Mouse (Mus musculus) liver, postnatal 0 days (tissue): ENCODE data around the gene Stfa2.
"Not testable (repeated sequence)": the region's sequence is repeated elsewhere in the genome, so short reads cannot be mapped to it uniquely, and the experiment has no call there.

Experiments
- CTCF ChIP-seq: sonication (generic); IDR thresholded peaks from 2 replicates; pipeline ENCODE4 v1.5.1; 2016; ENCODE audit warnings: antibody characterized with exemption, low read depth
- EP300 ChIP-seq: IDR thresholded peaks from 2 replicates; pipeline ENCODE4 v1.6.1; 2016; ENCODE audit warnings: antibody characterized with exemption, low read depth, mild to moderate bottlenecking

DNA sequence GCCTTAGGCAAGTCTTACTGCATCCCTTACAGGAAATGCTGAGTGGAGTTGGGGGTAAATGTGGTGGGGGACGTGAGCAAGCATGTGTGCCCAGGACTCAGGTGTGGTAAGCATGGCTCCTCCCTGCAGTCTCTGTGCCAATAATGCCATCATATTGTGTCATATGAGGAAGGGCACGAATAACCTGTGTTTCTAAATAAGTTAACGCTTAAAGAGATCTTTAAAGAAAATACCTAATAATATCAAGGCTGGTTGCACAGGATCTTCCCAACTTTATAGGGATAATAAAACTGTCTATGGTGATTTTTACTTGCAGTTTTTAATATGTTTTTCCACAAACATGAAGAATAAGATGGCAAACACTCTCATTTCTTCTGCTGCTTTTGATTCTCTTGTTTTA lies 40.6 kb downstream of the Stfa2 start, which contains the start of gene BC100530:
- not testable (repeated sequence) for TF ChIP-seq CTCF, EP300
